Mouse (Mus musculus) myocyte (in vitro differentiated cells): ENCODE results near the gene Srpr. TPM values are rescaled to one million over a fixed set of nuclear protein-coding genes. Genes with fewer than 3 reads are reported as not detected.
A peak's percentile ranks its signal among the peaks of the same experiment; 100 is the strongest.

Source experiments
- H3K27me3 ChIP-seq: one replicate; pipeline ENCODE4 v1.6.1; 2011; ENCODE audit not compliant: control insufficient read depth, insufficient read depth, insufficient read length
- H3K36me3 ChIP-seq: one replicate; pipeline ENCODE4 v1.6.1; 2011; ENCODE audit not compliant: control insufficient read depth, insufficient read depth
- H3K4me2 ChIP-seq: one replicate; pipeline ENCODE4 v1.6.1; 2011; ENCODE audit warnings: low read depth, control low read depth
- H3K4me3 ChIP-seq: one replicate; pipeline ENCODE4 v1.5.1; 2011; ENCODE audit warnings: mild to moderate bottlenecking, control low read depth, moderate library complexity
- H3K79me2 ChIP-seq: one replicate; pipeline ENCODE4 v1.6.1; 2011; ENCODE audit not compliant: control insufficient read depth, insufficient read depth
- H3ac ChIP-seq: one replicate; pipeline ENCODE4 v1.6.1; 2011; ENCODE audit not compliant: control insufficient read depth, insufficient read length
- CEBPB ChIP-seq: IDR thresholded peaks from 2 replicates; pipeline ENCODE4 v1.6.1; 2011; ENCODE audit warnings: mild to moderate bottlenecking, moderate library complexity; ENCODE audit not compliant: poor library complexity, insufficient read depth, severe bottlenecking
- E2F4 ChIP-seq: IDR thresholded peaks from one replicate; pipeline ENCODE4 v1.6.1; 2011; ENCODE audit warnings: mild to moderate bottlenecking, control low read depth, moderate library complexity; ENCODE audit not compliant: insufficient read depth
- MAX ChIP-seq: IDR thresholded peaks from one replicate; pipeline ENCODE4 v1.6.1; 2011; ENCODE audit warnings: low read depth, mild to moderate bottlenecking, control low read depth
- MYOD1 ChIP-seq, 3 experiments: IDR thresholded peaks; one replicate each; pipeline ENCODE4 v1.6.1; 2011; ENCODE audit warnings: control low read depth in 2 of 3, low read depth in 2 of 3, mild to moderate bottlenecking in 2 of 3, moderate library complexity in 1 of 3; ENCODE audit not compliant: insufficient read length in 2 of 3, control insufficient read depth in 1 of 3
- MYOG ChIP-seq, 3 experiments: IDR thresholded peaks; one replicate each; pipeline ENCODE4 v1.6.1; 2011; ENCODE audit warnings: control low read depth in 2 of 3, low read depth in 2 of 3, mild to moderate bottlenecking in 2 of 3; ENCODE audit not compliant: insufficient read length in 2 of 3, control insufficient read depth in 1 of 3, insufficient read depth in 1 of 3
- POLR2A ChIP-seq: IDR thresholded peaks from one replicate; pipeline ENCODE4 v1.6.1; 2011; ENCODE audit warnings: low read depth, mild to moderate bottlenecking, control low read depth, moderate library complexity; ENCODE audit not compliant: insufficient read length
- POLR2AphosphoS2 ChIP-seq: IDR thresholded peaks from one replicate; pipeline ENCODE4 v1.6.1; 2011; ENCODE audit warnings: low read depth, control low read depth; ENCODE audit not compliant: insufficient read length
- REST ChIP-seq: IDR thresholded peaks from one replicate; pipeline ENCODE4 v1.6.1; 2011; ENCODE audit warnings: mild to moderate bottlenecking, control low read depth, moderate library complexity; ENCODE audit not compliant: insufficient read depth, insufficient read length
- SRF ChIP-seq: IDR thresholded peaks from one replicate; pipeline ENCODE4 v1.6.1; 2011; ENCODE audit warnings: low read depth; ENCODE audit not compliant: control insufficient read depth, insufficient read length
- TCF12 ChIP-seq: IDR thresholded peaks from one replicate; pipeline ENCODE4 v1.6.1; 2011; ENCODE audit warnings: mild to moderate bottlenecking, control low read depth; ENCODE audit not compliant: poor library complexity, insufficient read depth, severe bottlenecking
- TCF3 ChIP-seq: IDR thresholded peaks from one replicate; pipeline ENCODE4 v1.6.1; 2011; ENCODE audit warnings: low read depth, control low read depth; ENCODE audit not compliant: insufficient read length
- USF1 ChIP-seq: IDR thresholded peaks from one replicate; pipeline ENCODE4 v1.6.1; 2011; ENCODE audit warnings: low read depth, mild to moderate bottlenecking, control low read depth, moderate library complexity
- polyA plus RNA-seq: library from polyadenylated mRNA; unstranded; fragments of >200 nt; fragmentation: generic; extraction: Trizol; gene quantifications from one replicate; pipeline ENCODE4 v1.2.1, GENCODE M21; 2012; ENCODE audit warnings: missing spikeins

Gene Srpr
- 103 TPM for polyA plus RNA-seq

DNA sequence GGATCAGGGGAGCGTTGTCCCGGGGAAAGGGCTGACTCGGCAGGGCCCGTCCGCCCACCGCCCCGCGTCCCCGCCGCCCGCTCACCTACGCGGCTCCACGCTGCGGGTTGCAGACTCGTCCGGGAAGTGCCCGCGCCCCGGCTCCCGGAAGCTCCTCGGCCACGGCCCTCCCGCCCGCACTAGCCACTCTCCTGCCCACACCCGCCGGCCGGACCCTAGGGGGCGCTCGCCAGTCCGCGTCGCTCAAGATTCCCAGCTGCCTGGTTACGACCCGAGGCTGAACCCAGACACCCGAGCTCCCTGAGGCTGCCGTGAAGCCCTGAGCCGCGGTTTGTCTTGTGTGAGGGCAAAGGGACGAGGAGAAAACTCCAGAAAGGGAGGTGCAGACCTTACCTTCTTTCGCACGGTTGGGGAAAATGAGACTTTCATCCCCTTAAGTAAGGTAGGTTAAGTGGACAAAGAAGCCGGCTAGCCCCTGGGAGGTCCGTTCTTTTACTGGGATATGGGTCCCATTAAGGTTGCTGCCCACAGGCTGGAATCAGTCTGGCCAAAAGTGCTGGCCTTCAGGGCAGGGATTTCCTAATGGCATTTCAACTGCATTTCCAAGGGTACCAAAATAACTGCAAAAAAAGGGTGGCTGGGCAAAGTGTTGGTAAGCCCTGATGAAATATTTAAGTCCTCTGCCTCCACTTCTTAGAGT lies at the start of gene Srpr, which contains the start of gene Tirap:
TSS of gene Srpr (plus strand) at position 404 of the 700 bp plus-strand sequence.
TSS of gene Tirap (minus strand) at position 520 of the 700 bp plus-strand sequence.
- TF ChIP-seq POLR2AphosphoS2 (peak; percentile 59), MYOG (IDR thresholded peaks at IDR 0.05; ENCODE audit: control insufficient read depth in 1 of 3, insufficient read depth in 1 of 3, insufficient read length in 2 of 3, low read depth in 2 of 3) (peak in 1 of 3 experiments; percentile 81), TCF12 (no peak), MYOD1 (IDR thresholded peaks at IDR 0.05; ENCODE audit: control insufficient read depth in 1 of 3, insufficient read length in 2 of 3, low read depth in 2 of 3) (peak in 1 of 3 experiments; percentile 42), POLR2A (peak; percentile 72)
- Histone ChIP-seq H3K79me2 (no peaks in the 10 kb centered on the region), H3ac (peak within 1 kb of the TSS; percentile 41), H3K4me2 (peak within 1 kb of the TSS; percentile 95), H3K4me3 (peak within 1 kb of the TSS; percentile 72), H3K36me3 (no peaks in the 10 kb centered on the region), H3K27me3 (no peaks in the 10 kb centered on the region)

- Histone ChIP-seq H3K36me3 (no peaks in the 10 kb centered on the region), H3K4me2 (peak overlapping the region; percentile 62)
Measured at GRCm38 (mm10) chr9:35152923-35153322, 47.1 kb upstream of the Srpr start.

GRCm38 (mm10) chr9:35156002-35156710 lies 43.8 kb upstream of the Srpr start:
- H3K79me2 ChIP-seq: peaks cover 14% of the 10 kb centered on the region
- peaks cover 9% of the 10 kb centered on the region for H3K36me3 ChIP-seq
- no peak overlapping the region for H3K4me3 ChIP-seq
- TF ChIP-seq SRF (no peak), TCF12 (peak; percentile 38), MYOG (IDR thresholded peaks at IDR 0.05; ENCODE audit: control insufficient read depth in 1 of 3, insufficient read depth in 1 of 3, insufficient read length in 2 of 3, low read depth in 2 of 3) (peak in 1 of 3 experiments; percentile 40), POLR2A (no peak), TCF3 (peak; percentile 7), MYOD1 (IDR thresholded peaks at IDR 0.05; ENCODE audit: control insufficient read depth in 1 of 3, insufficient read length in 2 of 3, low read depth in 2 of 3) (peak; percentile 36 to 80 (median 58)), USF1 (no peak), POLR2AphosphoS2 (no peak)
- no peaks in the 10 kb centered on the region for H3K27me3 ChIP-seq
- peak overlapping the region; percentile 76 for H3K4me2 ChIP-seq
- no peak overlapping the region for H3ac ChIP-seq

More at GRCm38 (mm10) chr9:35152923-35153322, 47.1 kb upstream of the Srpr start:
- no peak overlapping the region for H3K4me3 ChIP-seq
- no peaks in the 10 kb centered on the region for H3K27me3 ChIP-seq
- H3ac ChIP-seq: no peak overlapping the region
- TF ChIP-seq POLR2AphosphoS2: no peak
- TF ChIP-seq E2F4: no peak
- TF ChIP-seq POLR2A: no peak
- no peak for TF ChIP-seq TCF3
- no peak for TF ChIP-seq MYOG (IDR thresholded peaks at IDR 0.05; ENCODE audit: control insufficient read depth in 1 of 3, insufficient read depth in 1 of 3, insufficient read length in 2 of 3, low read depth in 2 of 3)
- no peak for TF ChIP-seq MAX
- TF ChIP-seq REST: no peak
- no peak for TF ChIP-seq USF1
- no peak for TF ChIP-seq SRF
- TF ChIP-seq TCF12: peak; percentile 9
- TF ChIP-seq MYOD1 (IDR thresholded peaks at IDR 0.05; ENCODE audit: control insufficient read depth in 1 of 3, insufficient read length in 2 of 3, low read depth in 2 of 3): peak; percentile 58 to 76 (median 66)
- no peak for TF ChIP-seq CEBPB
- peaks cover 15% of the 10 kb centered on the region for H3K79me2 ChIP-seq

- Histone ChIP-seq H3K36me3 (peaks cover 15% of the 10 kb centered on the region), H3K79me2 (peaks cover 14% of the 10 kb centered on the region), H3K27me3 (no peaks in the 10 kb centered on the region), H3K4me3 (no peak overlapping the region), H3ac (no peak overlapping the region), H3K4me2 (peak overlapping the region; percentile 76)
- TF ChIP-seq MYOG (IDR thresholded peaks at IDR 0.05; ENCODE audit: control insufficient read depth in 1 of 3, insufficient read depth in 1 of 3, insufficient read length in 2 of 3, low read depth in 2 of 3): no peak
- TF ChIP-seq MYOD1 (IDR thresholded peaks at IDR 0.05; ENCODE audit: control insufficient read depth in 1 of 3, insufficient read length in 2 of 3, low read depth in 2 of 3): no peak
- TF ChIP-seq USF1: no peak
- no peak for TF ChIP-seq TCF3
- no peak for TF ChIP-seq REST
- no peak for TF ChIP-seq TCF12
- no peak for TF ChIP-seq POLR2AphosphoS2
Measured at GRCm38 (mm10) chr9:35156862-35157261, 43.1 kb upstream of the Srpr start.

DNA sequence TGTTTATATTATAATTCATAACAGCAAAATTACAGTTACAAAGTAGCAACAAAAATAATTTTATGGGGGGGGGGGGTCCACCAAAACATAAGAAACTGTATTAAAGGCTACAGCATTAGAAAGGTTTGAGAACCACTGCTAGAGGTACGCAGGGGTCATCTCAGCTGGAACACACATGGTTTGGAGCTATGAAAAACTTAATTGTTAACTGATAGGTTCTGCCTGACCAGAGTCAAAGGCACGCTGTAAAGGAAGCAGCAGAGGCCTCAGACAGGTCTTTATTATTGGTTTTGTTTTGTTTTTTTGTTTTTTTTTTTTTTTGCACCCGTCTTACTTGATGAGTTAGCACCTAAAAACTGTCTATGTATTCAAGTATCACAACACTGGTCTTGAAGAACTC lies 41.5 kb upstream of the Srpr start:
- no peak overlapping the region for H3ac ChIP-seq
- H3K36me3 ChIP-seq: peaks cover 15% of the 10 kb centered on the region
- H3K4me3 ChIP-seq: no peak overlapping the region
- no peak overlapping the region for H3K4me2 ChIP-seq
- TF ChIP-seq TCF12 (no peak), REST (no peak), SRF (no peak), POLR2A (no peak), CEBPB (no peak), POLR2AphosphoS2 (no peak), MYOG (IDR thresholded peaks at IDR 0.05; ENCODE audit: control insufficient read depth in 1 of 3, insufficient read depth in 1 of 3, insufficient read length in 2 of 3, low read depth in 2 of 3) (no peak), MYOD1 (IDR thresholded peaks at IDR 0.05; ENCODE audit: control insufficient read depth in 1 of 3, insufficient read length in 2 of 3, low read depth in 2 of 3) (no peak), MAX (no peak), TCF3 (no peak), E2F4 (no peak), USF1 (no peak)
- H3K27me3 ChIP-seq: no peaks in the 10 kb centered on the region
- peaks cover 14% of the 10 kb centered on the region for H3K79me2 ChIP-seq
